Mouse (Mus musculus) bone marrow macrophage, adult 2 months (primary cell): ENCODE results near the gene Ripor3.

Experiments
- CTCF ChIP-seq: IDR thresholded peaks from 2 replicates; pipeline ENCODE4 v1.5.1; 2012; ENCODE audit warnings: low read depth, mild to moderate bottlenecking, low read length, moderate library complexity
- POLR2A ChIP-seq: IDR thresholded peaks from 2 replicates; pipeline ENCODE4 v1.6.1; 2012; ENCODE audit warnings: mild to moderate bottlenecking, low read depth, low read length, borderline replicate concordance

DNA sequence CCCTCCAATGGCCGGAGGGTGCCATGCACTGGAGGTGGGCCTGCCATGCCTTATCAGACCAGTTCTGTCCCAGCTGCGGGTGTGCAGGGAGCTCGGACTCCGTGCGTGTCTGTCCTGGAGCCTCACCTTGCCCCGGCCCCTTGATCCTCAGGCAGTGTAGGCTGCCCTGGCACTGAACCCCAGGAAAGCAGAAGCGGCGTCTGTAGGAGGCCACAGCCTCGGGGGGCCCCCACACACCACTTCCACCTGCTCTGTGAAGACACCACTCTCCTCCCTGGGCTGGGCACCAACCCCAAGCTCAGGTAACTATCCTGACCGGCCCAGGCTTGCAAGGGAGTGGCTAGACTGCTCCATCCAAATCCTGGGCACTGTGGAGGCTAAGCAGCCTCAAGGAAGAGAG is 30.0 kb downstream of the Ripor3 start:
- no peak for TF ChIP-seq CTCF
- TF ChIP-seq POLR2A: no peak
